Mouse (Mus musculus) intestine, embryonic 15.5 days (tissue): ENCODE data around the gene Cfap61. TPM values are rescaled to one million over a fixed set of nuclear protein-coding genes. Genes with fewer than 3 reads are reported as not detected.

Source experiments
- ATAC-seq: fragments of 200-750 bp; cut with Nextera tagmentation; 2 replicates; pipeline ENCODE4 v1.8.0; 2017; ENCODE audit warnings: moderate TSS enrichment, moderate library complexity
- H3K27ac ChIP-seq: fragments of 300-500 bp; sonication (generic); 2 replicates; pipeline ENCODE4 v1.5.1; 2015; ENCODE audit warnings: mild to moderate bottlenecking, inconsistent platforms
- H3K27me3 ChIP-seq: fragments of 300-500 bp; sonication (generic); replicated peaks from 2 replicates; pipeline ENCODE4 v1.6.1; 2015; ENCODE audit warnings: inconsistent platforms
- H3K36me3 ChIP-seq: fragments of 300-500 bp; sonication (generic); 2 replicates; pipeline ENCODE4 v1.6.1; 2015; ENCODE audit warnings: inconsistent platforms
- H3K4me1 ChIP-seq: fragments of 300-500 bp; sonication (generic); replicated peaks from 2 replicates; pipeline ENCODE4 v1.6.1; 2015; ENCODE audit warnings: inconsistent platforms
- H3K4me2 ChIP-seq: fragments of 300-500 bp; sonication (generic); replicated peaks from 2 replicates; pipeline ENCODE4 v1.6.1; 2015; ENCODE audit warnings: mild to moderate bottlenecking, inconsistent platforms
- H3K4me3 ChIP-seq: fragments of 300-500 bp; sonication (generic); replicated peaks from 2 replicates; pipeline ENCODE4 v1.5.1; 2015; ENCODE audit warnings: inconsistent platforms
- H3K9ac ChIP-seq: fragments of 300-500 bp; sonication (generic); 2 replicates; pipeline ENCODE4 v1.6.1; 2015; ENCODE audit warnings: inconsistent platforms
- H3K9me3 ChIP-seq: fragments of 300-500 bp; sonication (generic); 2 replicates; pipeline ENCODE4 v1.6.1; 2016; ENCODE audit warnings: inconsistent platforms
- WGBS: fragments of 180-500 bp; shearing (Covaris S2); methylation state at CpG from one replicate; pipeline ENCODE4 v1.1.7; 2015; 5-methylcytosine and 5-hydroxymethylcytosine counted together
- polyA plus RNA-seq: library from polyadenylated mRNA; unstranded; fragments of >200 nt; fragmentation: Nextera tagmentation; extraction: Ambion mirVana; gene quantifications from 2 replicates; pipeline ENCODE4 v1.2.1, GENCODE M21; 2015

Gene Cfap61
- polyA plus RNA-seq, 1 experiment from 2014 or later, result 1.5 TPM

DNA sequence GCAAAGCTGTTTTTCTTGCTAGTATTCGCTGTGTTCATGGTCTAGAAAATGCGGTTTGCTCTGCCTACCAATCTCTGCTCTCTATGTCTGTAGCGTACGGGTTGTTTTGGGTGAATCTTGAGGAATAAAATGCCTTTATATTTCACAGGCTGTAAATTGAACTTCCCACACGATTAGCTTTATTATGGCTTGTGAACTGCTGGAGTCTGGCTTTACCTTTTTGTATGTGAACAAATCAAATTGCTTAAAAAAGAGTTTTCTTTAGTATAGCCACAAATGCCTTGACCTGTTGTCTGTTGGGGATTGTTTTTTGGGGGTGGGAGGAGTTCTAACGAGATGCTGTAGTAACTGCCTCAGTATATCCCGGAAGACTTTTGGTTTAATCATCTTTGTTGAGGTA lies 289.6 kb downstream of the Cfap61 start:
- H3K27me3 ChIP-seq, result peaks cover 82% of the 10 kb centered on the region
- no peaks in the 10 kb centered on the region for H3K9me3 ChIP-seq
- H3K27ac ChIP-seq, result no peak overlapping the region
- H3K4me2 ChIP-seq, result no peak overlapping the region; the same call in 1 of the 2 replicates
- H3K4me3 ChIP-seq, result 0 out of 2 replicates have a peak overlapping the region, but pooled peaks have one; percentile 51
- no peak for ATAC-seq
- WGBS, result 15% methylated on average over 7 of the region's 7 CpGs
- H3K9ac ChIP-seq, result no peak overlapping the region
- no peaks in the 10 kb centered on the region for H3K36me3 ChIP-seq
- H3K4me1 ChIP-seq, result peaks cover 29% of the 10 kb centered on the region

DNA sequence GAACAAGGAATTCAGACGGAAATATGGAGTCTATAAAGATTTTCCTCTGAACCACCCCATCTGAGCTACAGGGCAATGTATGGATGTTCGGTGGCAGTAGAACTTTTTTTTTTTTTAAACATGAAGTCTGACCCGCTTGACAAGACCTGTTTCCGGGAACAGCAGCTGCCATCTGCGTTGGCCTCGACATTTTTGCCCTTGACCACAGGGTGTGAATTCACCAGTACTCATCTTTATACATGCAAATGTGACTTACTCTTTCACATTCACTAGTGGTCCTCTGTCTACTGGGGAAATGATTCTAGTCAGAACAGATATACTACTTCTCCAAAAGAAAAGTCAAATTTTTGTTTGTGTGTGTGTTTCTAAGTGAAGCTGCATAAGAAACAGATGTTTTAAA lies 291.2 kb downstream of the Cfap61 start:
- Histone ChIP-seq H3K36me3 (no peaks in the 10 kb centered on the region), H3K4me3 (no peak overlapping the region), H3K27ac (no peak overlapping the region), H3K27me3 (peaks cover 72% of the 10 kb centered on the region), H3K4me2 (no peak overlapping the region), H3K4me1 (peaks cover 28% of the 10 kb centered on the region), H3K9ac (no peak overlapping the region), H3K9me3 (no peaks in the 10 kb centered on the region)
- ATAC-seq, result no peak
- 17% methylated on average over 6 of the region's 6 CpGs for WGBS

DNA sequence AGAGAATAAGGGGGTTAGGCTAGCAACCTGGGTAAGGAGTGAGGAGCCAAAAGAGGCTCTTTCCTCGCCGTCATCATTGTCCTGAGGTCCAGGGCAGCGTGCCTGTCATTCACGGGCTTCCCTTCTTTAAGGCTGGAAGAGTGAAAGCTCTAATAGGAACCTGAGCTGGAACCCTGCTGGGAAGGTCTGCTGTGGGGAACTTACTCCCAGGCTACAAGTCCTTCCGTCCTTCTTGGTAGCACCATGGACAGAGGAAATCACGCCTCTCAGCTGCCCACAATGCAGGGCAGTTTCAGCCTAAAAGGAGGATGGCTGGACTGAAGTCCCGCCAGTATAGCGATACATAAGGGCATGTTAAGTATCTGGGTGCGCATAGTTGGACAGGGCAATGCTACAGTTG lies 291.9 kb downstream of the Cfap61 start:
- Histone ChIP-seq H3K27me3 (peaks cover 66% of the 10 kb centered on the region), H3K36me3 (no peaks in the 10 kb centered on the region), H3K4me3 (no peak overlapping the region), H3K4me1 (peaks cover 21% of the 10 kb centered on the region), H3K4me2 (no peak overlapping the region), H3K9ac (no peak overlapping the region), H3K27ac (no peak overlapping the region), H3K9me3 (no peaks in the 10 kb centered on the region)
- WGBS, result 2% methylated on average over 9 of the region's 9 CpGs
- ATAC-seq, result no peak

DNA sequence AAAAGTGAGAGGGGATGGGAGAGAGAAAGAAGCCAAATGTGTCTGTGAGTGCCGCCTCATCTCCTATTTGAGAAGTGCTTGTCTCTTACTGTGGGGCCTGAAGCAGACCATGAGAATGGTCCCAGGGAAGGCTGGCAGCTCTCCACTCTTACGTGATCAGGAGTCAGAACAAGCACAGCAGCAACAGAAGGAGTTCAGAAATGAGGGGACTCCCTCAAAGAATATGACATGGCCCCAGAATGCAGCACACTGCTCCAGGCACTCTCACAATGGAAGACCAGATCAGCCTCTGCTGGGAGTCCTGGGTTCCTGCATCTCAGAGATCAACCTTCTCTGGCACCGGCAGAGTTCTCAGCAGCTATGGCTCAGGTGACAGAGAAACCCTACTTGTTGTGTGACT lies 293.1 kb downstream of the Cfap61 start:
- H3K27me3 ChIP-seq, result peaks cover 54% of the 10 kb centered on the region
- H3K36me3 ChIP-seq, result no peaks in the 10 kb centered on the region
- no peak for ATAC-seq
- no peak overlapping the region for H3K4me3 ChIP-seq
- no peaks in the 10 kb centered on the region for H3K9me3 ChIP-seq
- no peak overlapping the region for H3K4me2 ChIP-seq
- H3K4me1 ChIP-seq, result peaks cover 9% of the 10 kb centered on the region
- no peak overlapping the region for H3K9ac ChIP-seq
- no peak overlapping the region for H3K27ac ChIP-seq
- 61% methylated on average over 3 of the region's 3 CpGs for WGBS

DNA sequence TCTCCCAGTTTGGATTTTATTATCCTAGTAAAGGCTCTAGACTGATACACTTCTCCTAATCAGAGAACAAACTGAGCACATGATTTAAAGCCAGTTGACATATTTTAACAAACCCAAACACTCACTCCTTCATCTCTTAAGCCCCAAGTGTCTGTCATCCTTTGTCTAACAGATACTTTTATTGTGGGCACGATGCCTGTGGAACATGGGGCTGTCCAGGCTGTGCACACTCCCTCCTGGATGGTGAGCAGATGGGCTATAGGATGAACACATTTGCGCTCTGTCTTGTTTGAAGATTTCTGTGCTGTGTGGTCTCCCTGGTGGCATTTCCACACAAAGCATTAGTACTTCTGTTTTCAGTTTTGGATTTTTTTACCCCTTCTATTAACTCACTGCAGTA lies 293.9 kb downstream of the Cfap61 start:
- Histone ChIP-seq H3K4me3 (no peak overlapping the region), H3K27ac (no peak overlapping the region), H3K9ac (no peak overlapping the region), H3K27me3 (peaks cover 46% of the 10 kb centered on the region), H3K4me1 (peaks cover 1% of the 10 kb centered on the region), H3K36me3 (no peaks in the 10 kb centered on the region), H3K9me3 (no peaks in the 10 kb centered on the region), H3K4me2 (no peak overlapping the region)
- no peak for ATAC-seq
- 69% methylated on average over 2 of the region's 2 CpGs for WGBS

DNA sequence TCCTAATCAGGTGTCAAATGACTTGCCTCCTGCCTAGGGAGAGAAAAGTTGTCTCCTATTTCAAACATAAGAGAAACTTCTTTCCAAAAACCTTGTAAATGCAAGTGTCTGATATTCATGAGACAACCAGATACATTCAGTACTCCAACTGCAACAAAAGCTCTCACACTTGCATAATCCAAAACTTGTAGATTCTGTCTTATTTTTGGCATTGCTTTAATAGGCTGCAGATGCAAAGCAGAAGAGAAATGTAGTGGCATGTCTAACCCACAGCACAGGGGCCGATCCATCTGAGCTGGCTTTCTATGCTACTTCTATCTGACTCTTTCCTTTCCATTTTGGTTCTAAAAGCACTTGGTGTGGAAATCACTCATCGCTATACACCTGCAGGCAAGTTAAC lies 296.9 kb downstream of the Cfap61 start:
- Histone ChIP-seq H3K36me3 (no peaks in the 10 kb centered on the region), H3K4me1 (no peaks in the 10 kb centered on the region), H3K9ac (no peak overlapping the region), H3K4me3 (no peak overlapping the region), H3K27me3 (peaks cover 21% of the 10 kb centered on the region), H3K27ac (no peak overlapping the region), H3K4me2 (no peak overlapping the region), H3K9me3 (no peaks in the 10 kb centered on the region)
- ATAC-seq, result no peak
- WGBS, result 90% methylated on average over 2 of the region's 2 CpGs

DNA sequence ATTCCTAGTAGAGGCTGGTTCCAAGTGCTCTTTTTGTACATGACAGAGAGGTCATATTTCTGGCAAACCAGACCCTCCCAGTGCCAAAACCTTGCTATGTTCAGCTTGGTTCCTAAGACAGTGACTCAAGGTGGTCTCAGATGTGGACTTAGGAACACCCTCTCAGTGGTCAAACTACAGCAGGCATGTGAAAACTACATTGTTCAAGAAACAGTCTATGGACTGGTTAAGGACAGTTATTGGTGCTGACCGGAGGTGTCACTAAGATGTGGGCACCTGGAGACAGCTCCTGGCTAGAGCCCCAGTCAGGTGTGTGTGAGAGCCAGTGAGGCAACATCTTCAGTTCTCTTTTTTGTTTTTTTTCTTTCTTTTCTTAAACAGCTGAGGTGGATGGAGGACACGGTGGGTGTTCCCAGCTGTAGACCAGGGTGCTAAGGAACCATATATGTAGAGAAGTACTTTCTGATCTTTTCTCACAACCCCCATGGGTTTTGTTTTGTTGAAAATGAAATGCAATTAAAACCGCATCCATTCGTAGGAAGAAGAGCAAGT lies 304.7 kb downstream of the Cfap61 start:
- Histone ChIP-seq H3K9ac (no peak overlapping the region), H3K4me3 (no peak overlapping the region), H3K27me3 (no peaks in the 10 kb centered on the region), H3K4me2 (no peak overlapping the region), H3K36me3 (no peaks in the 10 kb centered on the region), H3K4me1 (no peaks in the 10 kb centered on the region), H3K9me3 (no peaks in the 10 kb centered on the region), H3K27ac (no peak overlapping the region)
- WGBS, result 92% methylated on average over 4 of the region's 4 CpGs
- no peak for ATAC-seq

DNA sequence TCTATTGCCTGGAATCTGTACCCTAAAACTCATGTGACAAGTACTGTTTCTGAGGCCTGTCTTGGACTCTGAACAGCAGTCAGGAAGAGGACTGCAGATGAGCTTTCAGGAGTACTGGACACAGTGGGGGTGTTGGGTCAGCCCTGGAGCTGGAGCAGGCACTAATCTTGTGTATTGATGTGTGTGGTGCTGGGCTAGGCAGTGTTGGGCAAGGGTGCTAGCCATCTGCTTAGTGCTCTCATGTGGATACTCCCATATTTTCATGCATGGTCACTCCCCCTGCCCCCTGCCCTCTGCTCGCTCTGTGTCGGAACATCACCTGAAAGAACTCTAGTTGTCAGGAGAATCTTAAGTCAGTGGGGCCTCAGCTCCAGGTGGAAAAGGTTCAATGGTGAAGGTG lies 309.5 kb downstream of the Cfap61 start:
- Histone ChIP-seq H3K9me3 (no peaks in the 10 kb centered on the region), H3K9ac (no peak overlapping the region), H3K4me1 (no peaks in the 10 kb centered on the region), H3K27me3 (no peaks in the 10 kb centered on the region), H3K36me3 (no peaks in the 10 kb centered on the region), H3K27ac (no peak overlapping the region), H3K4me3 (no peak overlapping the region), H3K4me2 (no peak overlapping the region)
- no peak for ATAC-seq
- 95% methylated on average over 2 of the region's 2 CpGs for WGBS

DNA sequence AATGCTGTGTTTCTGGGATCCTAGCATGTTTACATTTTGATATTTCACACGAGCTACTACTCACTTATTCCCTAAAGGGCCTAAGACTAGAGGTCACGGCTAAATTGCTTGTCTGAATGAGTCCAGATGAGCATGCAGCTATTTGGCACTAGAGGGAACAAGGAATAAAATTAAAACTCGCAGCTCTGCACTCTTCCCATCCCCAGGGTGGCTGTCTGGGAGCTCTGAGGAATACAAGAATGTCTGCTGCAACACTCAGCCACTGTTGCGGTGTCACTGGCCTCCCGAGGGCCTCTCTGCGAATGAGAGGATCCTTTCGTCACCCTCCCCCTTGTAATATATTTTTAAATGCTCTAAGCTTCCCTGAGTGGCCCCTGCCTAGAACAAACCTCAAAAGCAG lies 310.8 kb downstream of the Cfap61 start:
- H3K9me3 ChIP-seq, result no peaks in the 10 kb centered on the region
- no peaks in the 10 kb centered on the region for H3K36me3 ChIP-seq
- H3K4me2 ChIP-seq, result no peak overlapping the region
- 63% methylated on average over 7 of the region's 7 CpGs for WGBS
- H3K9ac ChIP-seq, result no peak overlapping the region
- H3K27me3 ChIP-seq, result no peaks in the 10 kb centered on the region
- ATAC-seq, result no peak
- no peak overlapping the region for H3K4me3 ChIP-seq
- H3K4me1 ChIP-seq, result no peaks in the 10 kb centered on the region
- no peak overlapping the region for H3K27ac ChIP-seq

DNA sequence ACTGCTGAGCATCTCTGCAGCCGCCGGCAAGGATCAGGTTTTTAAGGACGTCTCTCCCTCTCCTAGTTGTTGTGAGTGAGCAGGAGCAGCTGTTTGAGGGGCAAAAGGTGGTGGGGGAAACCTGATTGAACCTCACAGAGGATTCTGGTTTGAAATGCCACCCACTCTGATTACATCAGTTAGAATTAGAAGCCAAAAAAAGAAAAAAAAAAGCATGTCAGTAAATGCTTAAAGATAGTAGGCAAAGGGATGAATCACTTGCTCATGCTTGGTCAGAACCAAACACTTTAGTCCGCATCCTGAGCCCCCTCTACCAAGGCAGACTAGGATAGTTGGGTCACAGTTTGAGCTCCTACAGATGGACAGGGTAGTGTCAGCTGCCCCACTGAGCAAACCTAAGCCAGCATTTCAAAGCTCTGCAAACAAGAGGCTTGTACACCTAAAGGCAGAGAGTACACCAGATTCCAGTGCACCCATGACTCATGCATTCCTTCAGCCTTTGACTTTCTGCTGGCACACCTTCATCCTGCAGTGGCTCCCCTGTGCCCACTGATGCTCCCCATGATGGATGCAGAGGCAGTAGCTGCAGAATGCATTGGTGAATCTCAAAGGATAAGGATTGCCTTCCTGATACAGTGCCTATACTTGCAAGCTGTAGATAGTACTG lies 312.0 kb downstream of the Cfap61 start:
- H3K27ac ChIP-seq, result no peak overlapping the region
- no peak overlapping the region for H3K4me2 ChIP-seq
- no peak overlapping the region for H3K9ac ChIP-seq
- no peak overlapping the region for H3K4me3 ChIP-seq
- no peaks in the 10 kb centered on the region for H3K4me1 ChIP-seq
- ATAC-seq, result no peak
- H3K27me3 ChIP-seq, result no peaks in the 10 kb centered on the region
- WGBS, result 65% methylated on average over 4 of the region's 4 CpGs
- H3K9me3 ChIP-seq, result no peaks in the 10 kb centered on the region
- H3K36me3 ChIP-seq, result no peaks in the 10 kb centered on the region

DNA sequence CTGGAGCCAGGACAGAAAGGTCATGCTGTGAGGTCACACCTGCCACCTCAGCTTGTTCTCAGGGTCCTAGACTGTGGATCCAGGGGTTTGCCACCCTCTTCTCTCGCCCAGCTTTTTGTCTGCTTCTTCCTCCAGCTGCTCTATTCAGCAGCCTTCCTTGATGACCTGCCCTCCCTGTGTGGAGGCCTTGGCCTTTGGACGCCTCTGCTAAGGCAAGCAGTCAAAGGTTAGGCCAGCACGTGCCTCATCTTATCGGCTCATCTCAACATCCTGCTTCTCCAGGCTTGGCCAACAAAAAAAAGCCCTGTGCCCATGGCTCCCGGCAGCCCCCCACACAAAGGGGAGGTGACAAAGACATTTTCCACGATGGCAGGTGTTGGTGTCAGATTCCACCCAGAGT lies 313.0 kb downstream of the Cfap61 start:
- Histone ChIP-seq H3K27ac (no peak overlapping the region), H3K4me1 (no peaks in the 10 kb centered on the region), H3K9me3 (no peaks in the 10 kb centered on the region), H3K36me3 (no peaks in the 10 kb centered on the region), H3K27me3 (no peaks in the 10 kb centered on the region), H3K9ac (no peak overlapping the region), H3K4me3 (no peak overlapping the region), H3K4me2 (no peak overlapping the region)
- WGBS, result 39% methylated on average over 6 of the region's 6 CpGs
- peak; percentile 43 for ATAC-seq

DNA sequence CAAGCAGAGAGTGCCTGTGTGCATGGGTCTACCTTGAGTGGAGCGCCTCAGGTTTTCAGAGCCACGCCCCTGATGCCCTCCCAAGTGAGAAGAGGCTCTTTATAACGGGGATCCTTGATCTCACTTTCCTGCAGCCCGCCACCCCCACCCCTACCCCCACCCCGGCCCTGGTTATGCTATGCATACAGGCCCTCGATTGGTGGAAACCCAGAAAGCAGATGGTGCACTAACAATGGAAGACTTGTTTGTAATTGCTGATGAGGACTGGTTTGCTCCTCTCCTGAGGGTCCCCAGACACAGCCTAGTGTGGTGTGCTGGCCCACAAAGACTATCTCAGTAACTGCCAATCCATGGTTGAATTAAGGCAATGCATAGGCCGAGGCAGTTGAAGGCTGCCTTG lies 314.4 kb downstream of the Cfap61 start:
- Histone ChIP-seq H3K27ac (no peak overlapping the region), H3K9me3 (no peaks in the 10 kb centered on the region), H3K4me2 (no peak overlapping the region), H3K9ac (no peak overlapping the region), H3K4me1 (no peaks in the 10 kb centered on the region), H3K36me3 (no peaks in the 10 kb centered on the region), H3K4me3 (no peak overlapping the region), H3K27me3 (no peaks in the 10 kb centered on the region)
- WGBS, result 74% methylated on average over 7 of the region's 7 CpGs
- ATAC-seq, result peak; percentile 26

DNA sequence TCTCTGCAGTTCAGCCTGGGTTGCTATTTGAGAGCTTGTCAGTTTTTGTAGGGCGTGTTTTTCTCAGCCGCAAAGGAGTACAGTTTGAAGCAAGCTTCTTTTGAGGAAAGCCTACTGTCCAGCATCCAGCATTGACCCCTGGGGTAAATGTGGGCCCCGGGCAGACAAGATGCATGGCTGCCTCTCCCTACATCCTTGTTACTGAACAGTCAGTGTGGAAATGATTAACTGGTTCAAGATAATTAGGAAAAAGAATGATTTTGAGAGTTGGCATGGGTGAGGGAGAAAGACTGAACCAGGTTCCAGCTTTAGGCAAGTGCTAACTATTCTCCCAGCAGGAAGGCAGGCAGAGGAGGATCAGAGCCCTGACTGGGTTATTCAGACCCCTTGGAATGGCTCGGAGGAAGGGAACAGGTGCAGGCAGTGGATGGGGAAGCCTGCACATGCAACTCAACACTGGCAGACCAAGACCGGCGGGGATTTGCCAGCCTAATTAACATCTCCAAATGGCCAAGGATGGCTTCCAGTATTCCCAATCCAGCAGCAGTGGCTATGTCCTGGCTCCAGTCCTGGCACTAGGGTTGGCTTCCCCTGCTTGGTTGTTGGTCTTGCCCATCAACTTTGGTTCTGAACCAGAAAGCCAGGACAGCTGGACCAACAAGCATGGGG lies 315.8 kb downstream of the Cfap61 start:
- WGBS, result 83% methylated on average over 6 of the region's 6 CpGs
- H3K4me3 ChIP-seq, result no peak overlapping the region
- H3K4me1 ChIP-seq, result no peaks in the 10 kb centered on the region
- no peak overlapping the region for H3K27ac ChIP-seq
- no peak overlapping the region for H3K9ac ChIP-seq
- no peaks in the 10 kb centered on the region for H3K27me3 ChIP-seq
- H3K9me3 ChIP-seq, result no peaks in the 10 kb centered on the region
- no peak overlapping the region for H3K4me2 ChIP-seq
- ATAC-seq, result no peak
- H3K36me3 ChIP-seq, result no peaks in the 10 kb centered on the region
